Mouse (Mus musculus) myocyte (in vitro differentiated cells): Measurements from ENCODE around the gene C1qtnf2.

Experiments
- CEBPB ChIP-seq: IDR thresholded peaks from 2 replicates; pipeline ENCODE4 v1.6.1; 2011; ENCODE audit warnings: mild to moderate bottlenecking, moderate library complexity; ENCODE audit not compliant: poor library complexity, insufficient read depth, severe bottlenecking
- E2F4 ChIP-seq: IDR thresholded peaks from one replicate; pipeline ENCODE4 v1.6.1; 2011; ENCODE audit warnings: mild to moderate bottlenecking, control low read depth, moderate library complexity; ENCODE audit not compliant: insufficient read depth
- MAX ChIP-seq: IDR thresholded peaks from one replicate; pipeline ENCODE4 v1.6.1; 2011; ENCODE audit warnings: low read depth, mild to moderate bottlenecking, control low read depth
- POLR2A ChIP-seq: IDR thresholded peaks from one replicate; pipeline ENCODE4 v1.6.1; 2011; ENCODE audit warnings: low read depth, mild to moderate bottlenecking, control low read depth, moderate library complexity; ENCODE audit not compliant: insufficient read length
- REST ChIP-seq: IDR thresholded peaks from one replicate; pipeline ENCODE4 v1.6.1; 2011; ENCODE audit warnings: mild to moderate bottlenecking, control low read depth, moderate library complexity; ENCODE audit not compliant: insufficient read depth, insufficient read length
- TCF12 ChIP-seq: IDR thresholded peaks from one replicate; pipeline ENCODE4 v1.6.1; 2011; ENCODE audit warnings: mild to moderate bottlenecking, control low read depth; ENCODE audit not compliant: poor library complexity, insufficient read depth, severe bottlenecking
- USF1 ChIP-seq: IDR thresholded peaks from one replicate; pipeline ENCODE4 v1.6.1; 2011; ENCODE audit warnings: low read depth, mild to moderate bottlenecking, control low read depth, moderate library complexity

GRCm38 (mm10) chr11:43451322-43451721 lies 22.8 kb upstream of the C1qtnf2 start:
- TF ChIP-seq POLR2A (no peak), TCF12 (no peak), REST (no peak), CEBPB (no peak), MAX (no peak), USF1 (no peak), E2F4 (no peak)
